Mouse (Mus musculus) thymus, adult 2 months (tissue): ENCODE results near the gene Catsperd.

ENCODE experiments used
- CTCF ChIP-seq: fragments of 200-500 bp; IDR thresholded peaks from 2 replicates; pipeline ENCODE4 v1.5.1; 2012; ENCODE audit warnings: mild to moderate bottlenecking, control low read depth, low read length, moderate library complexity, borderline replicate concordance; ENCODE audit not compliant: control insufficient read depth, poor library complexity, insufficient read depth; ENCODE audit errors: extremely low read depth
- POLR2A ChIP-seq: fragments of 200-500 bp; IDR thresholded peaks from 2 replicates; pipeline ENCODE4 v1.6.1; 2012; ENCODE audit warnings: mild to moderate bottlenecking, low read length, control low read depth, moderate library complexity; ENCODE audit not compliant: control insufficient read depth, poor library complexity, insufficient read depth; ENCODE audit errors: extremely low read depth

- TF ChIP-seq POLR2A (no peak), CTCF (no peak)
Measured at GRCm38 (mm10) chr17:56607521-56608062, 20.4 kb upstream of the Catsperd start.
